Mouse (Mus musculus): ENCODE results near the gene Spta1. TPM values are rescaled to one million over a fixed set of nuclear protein-coding genes. Genes with fewer than 3 reads are reported as not detected.

The Spta1 gene
- total RNA-seq, 2 experiments from 2014 or later = 0.07 TPM

GRCm38 (mm10) chr1:174251961-174252360 lies 79.4 kb downstream of the Spta1 start, which contains the start of gene Olfr419:
TSS of gene Olfr419 (minus strand) at chr1:174252061.
- DNase-seq (ENCODE audit: low spot score) = no peak

GRCm38 (mm10) chr1:174267816-174268215 lies 95.2 kb downstream of the Spta1 start:
- no peak for DNase-seq (ENCODE audit: low spot score)

DNA sequence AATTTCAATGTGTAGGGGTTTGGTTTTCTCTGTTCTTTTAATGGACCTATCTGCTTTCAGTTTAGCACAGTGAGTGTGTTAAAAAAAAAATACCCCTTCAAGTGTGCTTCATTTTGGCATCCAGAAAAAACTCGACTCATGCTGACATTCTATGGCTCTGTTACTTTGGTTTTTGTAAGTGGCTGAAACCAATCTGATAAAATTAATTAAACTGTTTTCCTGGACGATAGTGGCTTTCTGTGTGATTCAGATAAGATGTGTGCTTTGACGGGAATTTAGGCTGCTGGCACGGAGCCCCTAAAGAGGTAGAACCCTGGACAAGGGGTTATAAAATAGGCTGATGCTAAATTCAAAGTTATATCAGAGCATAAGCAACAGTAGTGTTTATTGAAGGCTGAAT lies 96.6 kb downstream of the Spta1 start:
- DNase-seq (ENCODE audit: low spot score) = no peak

DNA sequence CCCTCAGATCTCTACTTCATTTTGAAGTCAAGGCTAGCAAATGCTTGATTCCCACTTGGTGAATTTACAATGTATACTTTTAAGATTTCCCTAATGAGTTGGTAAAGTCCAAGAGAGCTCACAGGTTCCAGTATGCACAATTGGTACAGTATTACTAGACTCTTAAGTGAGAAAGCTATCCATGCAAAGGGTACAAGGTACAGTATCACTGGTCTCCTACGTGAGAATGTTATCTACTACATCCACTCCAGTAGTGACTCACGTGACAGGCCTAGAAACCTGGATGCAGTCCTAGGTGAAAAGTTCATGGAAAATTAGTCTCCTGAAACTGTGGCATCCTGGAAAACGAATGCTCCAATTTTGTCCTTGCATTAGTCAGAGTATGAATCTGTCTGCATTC lies 98.1 kb downstream of the Spta1 start:
- no peak for DNase-seq (ENCODE audit: low spot score)

Other genes with a start within 250 kb of the Spta1 start
- gene Mndal, start 230.3 kb upstream of the Spta1 start, total RNA-seq (2021) = 1 to 10 TPM; 1.6 to 3.7 TPM
- gene Ifi203, start 230.1 kb upstream of the Spta1 start, total RNA-seq (2021) = 1 to 10 TPM; 2.7 to 3.7 TPM
- gene Ifi202b, start 190.0 kb upstream of the Spta1 start, total RNA-seq (2021) = not detected
- gene Ifi205, start 141.0 kb upstream of the Spta1 start, total RNA-seq (2021) = 10 to 100 TPM in 1 of 2 experiments, 1 to 10 TPM in 1; 7.5 to 17.1 TPM
- gene Olfr433, start 132.1 kb upstream of the Spta1 start, total RNA-seq (2021) = not detected
- gene Olfr432, start 123.6 kb upstream of the Spta1 start, total RNA-seq (2021) = not detected
- gene Olfr430, start 106.2 kb upstream of the Spta1 start, total RNA-seq (2021) = not detected
- not detected for gene Olfr429, start 88.4 kb upstream of the Spta1 start, total RNA-seq (2021)
- not detected for gene Olfr427, start 75.9 kb upstream of the Spta1 start, total RNA-seq (2021)
- gene Olfr231, start 51.6 kb upstream of the Spta1 start, total RNA-seq (2021) = not detected
- gene Olfr424, start 41.3 kb upstream of the Spta1 start, total RNA-seq (2021) = not detected
- not detected for gene Olfr420, start 17.1 kb upstream of the Spta1 start, total RNA-seq (2021)
- gene Olfr419, start 79.3 kb downstream of the Spta1 start, total RNA-seq (2021) = not detected
- gene Mptx1, start 157.7 kb downstream of the Spta1 start, total RNA-seq (2021) = not detected
- gene Olfr417, start 192.3 kb downstream of the Spta1 start, total RNA-seq (2021) = not detected
- gene Olfr248, start 218.3 kb downstream of the Spta1 start, total RNA-seq (2021) = not detected

Data from gastrocnemius, adult 18-20 months (tissue).